Mouse (Mus musculus) C2C12 (cell line): ENCODE results near the gene Wdr59. TPM values are rescaled to one million over a fixed set of nuclear protein-coding genes. Genes with fewer than 3 reads are reported as not detected.

Experiments used
- H3K27me3 ChIP-seq: one replicate; pipeline ENCODE4 v1.6.1; 2011; ENCODE audit not compliant: control insufficient read depth, insufficient read depth, insufficient read length
- H3K36me3 ChIP-seq: one replicate; pipeline ENCODE4 v1.6.1; 2011; ENCODE audit not compliant: control insufficient read depth, insufficient read depth
- H3K4me3 ChIP-seq: one replicate; pipeline ENCODE4 v1.5.1; 2011; ENCODE audit warnings: mild to moderate bottlenecking, control low read depth; ENCODE audit not compliant: poor library complexity, insufficient read depth, severe bottlenecking
- H3K79me2 ChIP-seq: one replicate; pipeline ENCODE4 v1.6.1; 2011; ENCODE audit not compliant: control insufficient read depth, insufficient read depth
- H3K79me3 ChIP-seq: one replicate; pipeline ENCODE4 v1.6.1; 2011; ENCODE audit warnings: low read depth, control low read depth
- H3ac ChIP-seq: one replicate; pipeline ENCODE3; 2011; ENCODE audit warnings: low read depth; ENCODE audit not compliant: control insufficient read depth, insufficient read length
- CEBPB ChIP-seq: IDR thresholded peaks from one replicate; pipeline ENCODE4 v1.6.1; 2011; ENCODE audit warnings: low read depth, mild to moderate bottlenecking, control low read depth, moderate library complexity
- CTCF ChIP-seq: IDR thresholded peaks from one replicate; pipeline ENCODE4 v1.5.1; 2011; ENCODE audit not compliant: control insufficient read depth, insufficient read depth, insufficient read length
- FOSL1 ChIP-seq: IDR thresholded peaks from one replicate; pipeline ENCODE4 v1.8.0; 2011; ENCODE audit warnings: mild to moderate bottlenecking, low read length; ENCODE audit not compliant: poor library complexity, insufficient read depth, severe bottlenecking
- MAX ChIP-seq: IDR thresholded peaks from one replicate; pipeline ENCODE4 v1.6.1; 2011; ENCODE audit warnings: mild to moderate bottlenecking, control low read depth
- MYOD1 ChIP-seq: IDR thresholded peaks from one replicate; pipeline ENCODE4 v1.6.1; 2011; ENCODE audit warnings: low read depth; ENCODE audit not compliant: control insufficient read depth, insufficient read length
- MYOG ChIP-seq: IDR thresholded peaks from one replicate; pipeline ENCODE4 v1.6.1; 2011; ENCODE audit not compliant: control insufficient read depth, insufficient read length; ENCODE audit errors: extremely low read depth
- USF1 ChIP-seq: IDR thresholded peaks from one replicate; pipeline ENCODE4 v1.6.1; 2011; ENCODE audit warnings: low read depth, mild to moderate bottlenecking, control low read depth, moderate library complexity
- microRNA-seq: library from miRNA; unstranded; fragments of <30 nt; microRNA quantifications from one replicate; pipeline ENCODE4, GENCODE M21; 2019; ENCODE audit warnings: borderline microRNAs expressed
- polyA plus RNA-seq: library from polyadenylated mRNA; unstranded; fragments of >200 nt; fragmentation: generic; extraction: Trizol; gene quantifications from one replicate; pipeline ENCODE4 v1.2.1, GENCODE M21; 2012; ENCODE audit warnings: missing spikeins

Wdr59 gene
- polyA plus RNA-seq, 1 experiment = 6.7 TPM

GRCm38 (mm10) chr8:111424181-111424580, 97.7 kb downstream of the Wdr59 start:
- Histone ChIP-seq H3K36me3 (no peaks in the 10 kb centered on the region), H3ac (no peak overlapping the region), H3K27me3 (no peaks in the 10 kb centered on the region), H3K79me2 (no peaks in the 10 kb centered on the region), H3K4me3 (no peak overlapping the region), H3K79me3 (no peaks in the 10 kb centered on the region)
- TF ChIP-seq CEBPB (no peak), MYOG (no peak), CTCF (no peak), MYOD1 (no peak), FOSL1 (no peak), MAX (no peak), USF1 (no peak)

GRCm38 (mm10) chr8:111422614-111423013, 99.3 kb downstream of the Wdr59 start:
- TF ChIP-seq USF1 = no peak
- no peak for TF ChIP-seq CTCF

GRCm38 (mm10) chr8:111419171-111419570, 102.7 kb downstream of the Wdr59 start:
- Histone ChIP-seq H3ac (no peak overlapping the region), H3K79me3 (no peaks in the 10 kb centered on the region), H3K36me3 (no peaks in the 10 kb centered on the region), H3K4me3 (no peak overlapping the region), H3K79me2 (no peaks in the 10 kb centered on the region), H3K27me3 (no peaks in the 10 kb centered on the region)
- TF ChIP-seq CEBPB (no peak), MYOG (no peak), CTCF (no peak), FOSL1 (no peak), USF1 (no peak), MAX (no peak), MYOD1 (no peak)

More at GRCm38 (mm10) chr8:111422614-111423013, 99.3 kb downstream of the Wdr59 start:
- no peaks in the 10 kb centered on the region for H3K79me2 ChIP-seq
- H3K27me3 ChIP-seq = no peaks in the 10 kb centered on the region
- no peak overlapping the region for H3K4me3 ChIP-seq
- H3K79me3 ChIP-seq = no peaks in the 10 kb centered on the region
- H3ac ChIP-seq = no peak overlapping the region
- no peaks in the 10 kb centered on the region for H3K36me3 ChIP-seq

- Histone ChIP-seq H3K4me3 (no peak overlapping the region), H3K79me2 (no peaks in the 10 kb centered on the region), H3K27me3 (no peaks in the 10 kb centered on the region), H3ac (no peak overlapping the region), H3K36me3 (no peaks in the 10 kb centered on the region), H3K79me3 (no peaks in the 10 kb centered on the region)
- peak; percentile 39 for TF ChIP-seq CTCF
- TF ChIP-seq MYOD1 = no peak
Observed at GRCm38 (mm10) chr8:111418601-111419000, 103.3 kb downstream of the Wdr59 start.

- Histone ChIP-seq H3K79me3 (no peaks in the 10 kb centered on the region), H3ac (no peak overlapping the region), H3K4me3 (no peak overlapping the region), H3K27me3 (no peaks in the 10 kb centered on the region), H3K79me2 (no peaks in the 10 kb centered on the region), H3K36me3 (no peaks in the 10 kb centered on the region)
- TF ChIP-seq CEBPB = no peak
- no peak for TF ChIP-seq MYOD1
- TF ChIP-seq CTCF = no peak
- no peak for TF ChIP-seq MYOG
- TF ChIP-seq MAX = no peak
- TF ChIP-seq USF1 = no peak
- TF ChIP-seq FOSL1 = no peak
Observed at GRCm38 (mm10) chr8:111417222-111417621, 104.7 kb downstream of the Wdr59 start.

GRCm38 (mm10) chr8:111403391-111403790, 118.5 kb downstream of the Wdr59 start:
- no peak overlapping the region for H3K4me3 ChIP-seq
- no peaks in the 10 kb centered on the region for H3K79me3 ChIP-seq
- H3K36me3 ChIP-seq = no peaks in the 10 kb centered on the region
- H3K79me2 ChIP-seq = no peaks in the 10 kb centered on the region
- peak; percentile 62 for TF ChIP-seq MAX
- no peak for TF ChIP-seq CEBPB
- no peak for TF ChIP-seq MYOG
- no peak for TF ChIP-seq USF1
- TF ChIP-seq CTCF = peak; percentile 38
- TF ChIP-seq MYOD1 = no peak
- H3ac ChIP-seq = no peak overlapping the region
- H3K27me3 ChIP-seq = no peaks in the 10 kb centered on the region

Small RNA genes within 50 kb of the gene (microRNA-seq; reads per million reads assigned to microRNA genes)
- not detected for gene Mir1957b

Other genes with a start within 250 kb of the Wdr59 start
- gene Rfwd3, start 221.9 kb downstream of the Wdr59 start, polyA plus RNA-seq = 28.8 TPM
- gene Mlkl, start 183.9 kb downstream of the Wdr59 start, polyA plus RNA-seq = 20.1 TPM
- 0.06 TPM for gene Fa2h, start 128.3 kb downstream of the Wdr59 start, polyA plus RNA-seq
- gene Znrf1, start 14.0 kb upstream of the Wdr59 start, polyA plus RNA-seq = 36.6 TPM
- 0.06 TPM for gene Ldhd, start 108.3 kb upstream of the Wdr59 start, polyA plus RNA-seq
- 4.7 TPM for gene Zfp1, start 121.3 kb upstream of the Wdr59 start, polyA plus RNA-seq
- gene Ctrb1, start 168.9 kb upstream of the Wdr59 start, polyA plus RNA-seq = 1.5 TPM
- gene Bcar1, start 221.7 kb upstream of the Wdr59 start, polyA plus RNA-seq = 136 TPM